Mouse (Mus musculus): ENCODE measurements at regions not wholly inside any gene's neighbourhood (a gene's known extent, or its start where the extent isn't known, plus 50 kb on each side); places are given as distances from the start of the nearest gene placed in this dataset.

- TF ChIP-seq CTCF (IDR thresholded peaks at IDR 0.05; ENCODE audit: extremely low read depth, insufficient read length, insufficient replicate concordance, low read depth, low read length) (no peak), POLR2A (IDR thresholded peaks at IDR 0.05; ENCODE audit: low read depth, low read length) (no peak)
Measured at GRCm38 (mm10) chr9:14141321-14141720, 133.5 kb upstream of the Sesn3 start.

Data from small intestine, adult 2 months (tissue).